Mouse (Mus musculus) forebrain, embryonic 15.5 days (tissue): ENCODE measurements around the gene Foxred2. TPM values are rescaled to one million over a fixed set of nuclear protein-coding genes. Genes with fewer than 3 reads are reported as not detected.

ENCODE experiments used
- ATAC-seq: fragments of 200-750 bp; cut with Nextera tagmentation; replicated peaks from 2 replicates; pipeline ENCODE4 v1.8.0; 2017; ENCODE audit warnings: mild to moderate bottlenecking, moderate TSS enrichment, moderate library complexity
- H3K27ac ChIP-seq: fragments of 300-500 bp; sonication (generic); replicated peaks from 2 replicates; pipeline ENCODE4 v1.5.1; 2015; ENCODE audit warnings: mild to moderate bottlenecking, inconsistent platforms
- H3K27me3 ChIP-seq: fragments of 300-500 bp; sonication (generic); 2 replicates; pipeline ENCODE4 v1.6.1; 2015; ENCODE audit warnings: inconsistent platforms
- H3K36me3 ChIP-seq: fragments of 300-500 bp; sonication (generic); 2 replicates; pipeline ENCODE4 v1.6.1; 2015; ENCODE audit warnings: mild to moderate bottlenecking, inconsistent platforms
- H3K4me1 ChIP-seq: fragments of 300-500 bp; sonication (generic); 2 replicates; pipeline ENCODE4 v1.6.1; 2015; ENCODE audit warnings: inconsistent platforms
- H3K4me2 ChIP-seq: fragments of 300-500 bp; sonication (generic); replicated peaks from 2 replicates; pipeline ENCODE4 v1.6.1; 2015; ENCODE audit warnings: mild to moderate bottlenecking, inconsistent platforms
- H3K4me3 ChIP-seq: fragments of 300-500 bp; sonication (generic); 2 replicates; pipeline ENCODE4 v1.5.1; 2015; ENCODE audit warnings: mild to moderate bottlenecking, inconsistent platforms
- H3K9ac ChIP-seq: fragments of 300-500 bp; sonication (generic); replicated peaks from 2 replicates; pipeline ENCODE4 v1.6.1; 2015; ENCODE audit warnings: mild to moderate bottlenecking, inconsistent platforms
- H3K9me3 ChIP-seq: fragments of 300-500 bp; sonication (generic); 2 replicates; pipeline ENCODE4 v1.6.1; 2016; ENCODE audit warnings: inconsistent platforms
- WGBS: fragments of 180-500 bp; shearing (Covaris S2); methylation state at CpG from one replicate; pipeline ENCODE4 v1.1.7; 2015; ENCODE audit warnings: mixed read lengths; 5-methylcytosine and 5-hydroxymethylcytosine counted together
- polyA plus RNA-seq: library from polyadenylated mRNA; unstranded; fragments of >200 nt; fragmentation: Nextera tagmentation; extraction: Ambion mirVana; gene quantifications from 2 replicates; pipeline ENCODE4 v1.2.1, GENCODE M21; 2015

Gene Foxred2
- polyA plus RNA-seq: 13.8 and 14.5 TPM in 2 replicates

DNA sequence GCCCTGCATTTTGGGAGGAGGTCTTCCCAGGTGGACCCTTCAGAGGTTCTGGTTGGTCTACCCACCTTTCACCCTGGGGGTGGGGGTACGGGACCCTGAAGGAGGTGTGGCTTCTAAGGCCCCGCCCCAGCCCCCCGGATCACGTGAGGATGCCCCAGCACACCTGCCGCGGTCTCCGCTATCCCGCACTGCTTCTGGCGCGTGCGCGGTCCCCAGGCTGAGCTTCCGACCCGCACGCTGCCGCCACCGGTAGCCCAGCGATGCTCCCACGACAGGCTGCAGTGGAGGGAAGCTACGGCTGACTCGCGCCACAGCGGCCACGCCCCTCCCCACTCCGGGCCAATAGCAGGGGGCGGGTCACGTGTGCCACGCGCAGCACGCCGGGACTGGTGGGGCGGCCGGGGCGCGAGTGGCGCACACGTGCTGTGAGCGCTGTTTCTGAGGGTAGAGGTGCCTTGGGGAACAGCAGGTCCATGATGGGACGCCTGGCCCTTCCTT, at the start of gene Foxred2:
Gene Foxred2, minus strand, starts transcription at position 319 of the 498 bp plus-strand sequence.
- peaks cover 45% of the 10 kb centered on the region for H3K36me3 ChIP-seq
- H3K9ac ChIP-seq: peak within 1 kb of the TSS; percentile 60
- H3K4me3 ChIP-seq: peak within 1 kb of the TSS; percentile 63
- ATAC-seq: peak; percentile 94
- H3K27me3 ChIP-seq: no peaks in the 10 kb centered on the region
- no peaks in the 10 kb centered on the region for H3K9me3 ChIP-seq
- under 1% methylated on average over 39 of the region's 39 CpGs for WGBS
- H3K4me2 ChIP-seq: peak within 1 kb of the TSS; percentile 92
- peak within 1 kb of the TSS; percentile 76 for H3K27ac ChIP-seq
- peaks cover 39% of the 10 kb centered on the region for H3K4me1 ChIP-seq

- no peaks in the 10 kb centered on the region for H3K36me3 ChIP-seq
- no peaks in the 10 kb centered on the region for H3K9me3 ChIP-seq
- H3K27me3 ChIP-seq: no peaks in the 10 kb centered on the region
- no peak overlapping the region for H3K4me3 ChIP-seq
- no peak overlapping the region for H3K9ac ChIP-seq
- ATAC-seq: no peak
- WGBS: 55% methylated on average over 9 of the region's 9 CpGs
- no peak overlapping the region for H3K27ac ChIP-seq
- no peaks in the 10 kb centered on the region for H3K4me1 ChIP-seq
- no peak overlapping the region for H3K4me2 ChIP-seq
Observed at GRCm38 (mm10) chr15:78003929-78004328, 47.4 kb upstream of the Foxred2 start.

- WGBS: 11% methylated on average over 5 of the region's 5 CpGs
- H3K4me3 ChIP-seq: no peak overlapping the region
- H3K27ac ChIP-seq: no peak overlapping the region
- no peaks in the 10 kb centered on the region for H3K27me3 ChIP-seq
- no peaks in the 10 kb centered on the region for H3K4me1 ChIP-seq
- ATAC-seq: no peak
- no peaks in the 10 kb centered on the region for H3K9me3 ChIP-seq
- no peak overlapping the region for H3K9ac ChIP-seq
- no peaks in the 10 kb centered on the region for H3K36me3 ChIP-seq
- no peak overlapping the region for H3K4me2 ChIP-seq
Observed at GRCm38 (mm10) chr15:78001400-78001799, 44.9 kb upstream of the Foxred2 start.

DNA sequence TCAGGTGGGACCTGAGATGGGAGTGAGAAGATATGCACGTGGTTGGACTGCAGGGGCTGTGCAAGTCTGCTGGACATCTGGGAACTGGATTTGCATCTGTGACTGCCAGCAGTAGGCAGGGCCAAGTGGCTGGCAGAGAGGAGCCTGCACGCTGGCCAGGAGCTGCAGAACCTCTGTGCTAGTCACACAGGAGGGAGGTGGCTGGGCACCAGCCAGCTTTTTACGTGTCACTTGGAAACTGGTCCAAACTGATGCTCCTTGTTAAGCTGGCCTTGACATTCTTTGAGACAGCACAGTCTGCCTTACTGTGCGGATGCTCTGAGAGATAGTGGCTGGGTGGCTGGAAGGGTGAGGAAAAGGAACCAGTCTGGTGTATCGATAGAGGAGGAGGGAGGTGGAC, 32.0 kb upstream of the Foxred2 start:
- 66% methylated on average over 5 of the region's 5 CpGs for WGBS
- Histone ChIP-seq H3K4me1 (no peaks in the 10 kb centered on the region), H3K4me2 (no peak overlapping the region), H3K9me3 (no peaks in the 10 kb centered on the region), H3K4me3 (no peak overlapping the region), H3K9ac (no peak overlapping the region), H3K27ac (no peak overlapping the region), H3K27me3 (no peaks in the 10 kb centered on the region), H3K36me3 (no peaks in the 10 kb centered on the region)
- no peak for ATAC-seq

DNA sequence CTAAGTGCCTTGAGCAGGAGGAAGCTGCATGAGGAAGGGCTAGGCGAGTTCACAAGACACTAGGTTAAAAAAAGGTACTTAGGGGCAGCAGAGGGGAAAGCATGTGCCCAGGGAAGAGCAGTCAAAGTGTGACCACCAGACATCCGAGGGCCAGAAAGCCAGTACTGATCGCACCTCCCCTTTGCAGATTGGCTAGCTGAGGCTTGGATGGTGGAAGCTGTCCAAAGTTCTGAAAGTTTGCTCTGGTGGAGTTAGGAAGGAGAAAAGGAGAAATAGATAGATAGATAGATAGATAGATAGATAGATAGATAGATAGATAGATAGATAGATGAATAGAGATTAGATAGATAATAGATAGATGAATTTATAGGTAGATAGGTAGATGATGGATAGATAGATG, 26.9 kb upstream of the Foxred2 start:
- 38% methylated on average over 3 of the region's 3 CpGs for WGBS

DNA sequence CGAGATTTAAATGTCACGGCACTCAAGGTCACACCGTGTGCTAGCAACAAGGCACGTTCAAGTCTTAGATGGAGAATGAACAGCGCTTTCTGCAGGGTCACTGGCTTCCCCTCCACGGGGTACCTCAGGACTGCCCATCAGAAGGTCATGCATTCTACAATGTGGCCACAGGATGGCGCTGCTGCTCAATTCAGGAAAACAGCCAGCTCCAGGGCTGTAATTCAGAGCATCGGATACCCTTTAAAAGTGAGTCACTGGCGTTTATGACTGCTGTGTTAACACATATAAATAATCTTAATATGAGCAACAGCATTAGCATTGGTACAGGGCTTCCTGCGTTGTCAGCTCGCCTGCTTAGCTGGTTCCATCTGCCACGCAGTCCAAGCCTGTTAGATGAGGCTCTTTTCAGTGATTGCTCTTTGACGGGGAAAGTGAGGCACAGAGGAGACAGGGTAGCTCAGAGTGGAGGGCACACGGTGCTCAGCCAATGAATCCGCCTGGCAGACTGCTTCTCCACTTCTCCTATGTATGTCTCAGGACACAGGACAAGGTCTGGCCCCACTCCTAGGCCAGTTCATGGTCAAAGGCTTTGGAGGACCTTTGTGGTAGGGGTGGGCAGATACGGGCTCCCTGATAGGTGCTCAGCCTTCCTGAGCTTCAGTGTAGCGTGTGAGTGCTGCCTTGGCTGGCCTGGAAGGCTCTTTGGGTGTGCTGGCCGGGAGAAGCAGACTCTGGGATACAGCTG, 25.8 kb upstream of the Foxred2 start:
- Histone ChIP-seq H3K27ac (no peak overlapping the region), H3K9ac (no peak overlapping the region), H3K36me3 (no peaks in the 10 kb centered on the region), H3K9me3 (no peaks in the 10 kb centered on the region), H3K4me1 (peaks cover 8% of the 10 kb centered on the region; the same call in 1 of the 2 replicates), H3K4me2 (no peak overlapping the region), H3K4me3 (no peak overlapping the region), H3K27me3 (0 out of 2 replicates have a peak, but pooled peaks cover 2% of the 10 kb centered on the region)
- 0 out of 2 replicates have a peak, but pooled peaks have one; percentile 13 for ATAC-seq
- WGBS: 23% methylated on average over 18 of the region's 18 CpGs

More for the DNA sequence above, 26.9 kb upstream of the Foxred2 start:
- H3K4me3 ChIP-seq: no peak overlapping the region
- H3K9me3 ChIP-seq: no peaks in the 10 kb centered on the region
- no peak overlapping the region for H3K4me2 ChIP-seq
- H3K27me3 ChIP-seq: 0 out of 2 replicates have a peak, but pooled peaks cover 2% of the 10 kb centered on the region
- H3K36me3 ChIP-seq: no peaks in the 10 kb centered on the region
- ATAC-seq: no peak
- H3K4me1 ChIP-seq: peaks cover 8% of the 10 kb centered on the region; the same call in 1 of the 2 replicates
- no peak overlapping the region for H3K9ac ChIP-seq
- no peak overlapping the region for H3K27ac ChIP-seq

DNA sequence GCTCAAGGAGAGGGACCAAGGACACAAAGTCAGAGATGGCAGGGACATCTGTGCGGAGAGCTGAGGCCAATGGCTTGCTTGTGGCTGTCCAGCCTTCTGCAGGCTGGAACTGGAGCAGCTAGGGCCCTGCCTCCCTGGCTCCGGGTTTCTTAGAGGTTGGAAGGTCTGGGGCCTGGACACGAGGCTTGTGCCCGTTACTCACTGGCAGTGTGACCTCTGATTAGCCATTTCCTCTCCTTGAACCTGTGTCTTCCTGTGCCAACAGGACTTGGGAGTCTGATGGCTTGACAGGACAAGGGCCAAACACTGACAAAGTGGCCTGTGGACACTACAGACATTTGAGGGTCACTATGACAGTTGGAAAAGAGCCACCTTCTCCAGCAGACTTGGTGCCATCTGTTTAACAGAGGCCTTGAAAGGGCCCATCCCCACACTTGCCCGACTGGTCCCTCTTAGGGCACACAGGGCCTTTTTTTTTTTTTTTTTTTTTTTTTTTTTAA, 24.7 kb upstream of the Foxred2 start:
- Histone ChIP-seq H3K27ac (no peak overlapping the region), H3K9ac (no peak overlapping the region), H3K4me2 (no peak overlapping the region), H3K4me3 (no peak overlapping the region), H3K36me3 (no peaks in the 10 kb centered on the region), H3K4me1 (peaks cover 8% of the 10 kb centered on the region; the same call in 1 of the 2 replicates), H3K27me3 (0 out of 2 replicates have a peak, but pooled peaks cover 2% of the 10 kb centered on the region), H3K9me3 (no peaks in the 10 kb centered on the region)
- 74% methylated on average over 5 of the region's 5 CpGs for WGBS
- ATAC-seq: no peak

- Histone ChIP-seq H3K9me3 (no peaks in the 10 kb centered on the region), H3K27ac (no peak overlapping the region), H3K36me3 (no peaks in the 10 kb centered on the region), H3K4me2 (no peak overlapping the region), H3K9ac (no peak overlapping the region), H3K4me1 (peaks cover 8% of the 10 kb centered on the region; the same call in 1 of the 2 replicates), H3K4me3 (no peak overlapping the region), H3K27me3 (0 out of 2 replicates have a peak, but pooled peaks cover 2% of the 10 kb centered on the region)
- 83% methylated on average over 10 of the region's 10 CpGs for WGBS
- ATAC-seq: no peak
Observed at GRCm38 (mm10) chr15:77979427-77979865, 22.9 kb upstream of the Foxred2 start.

GRCm38 (mm10) chr15:77977663-77978062, 21.1 kb upstream of the Foxred2 start:
- 66% methylated on average over 3 of the region's 3 CpGs for WGBS
- no peak overlapping the region for H3K4me2 ChIP-seq
- H3K4me1 ChIP-seq: peaks cover 8% of the 10 kb centered on the region; the same call in 1 of the 2 replicates
- H3K27ac ChIP-seq: no peak overlapping the region
- no peak overlapping the region for H3K9ac ChIP-seq
- H3K27me3 ChIP-seq: 0 out of 2 replicates have a peak, but pooled peaks cover 1% of the 10 kb centered on the region
- H3K9me3 ChIP-seq: no peaks in the 10 kb centered on the region
- no peak for ATAC-seq
- H3K4me3 ChIP-seq: no peak overlapping the region
- H3K36me3 ChIP-seq: no peaks in the 10 kb centered on the region

- peaks cover 16% of the 10 kb centered on the region for H3K4me1 ChIP-seq
- H3K27me3 ChIP-seq: no peaks in the 10 kb centered on the region
- ATAC-seq: no peak
- H3K4me3 ChIP-seq: no peak overlapping the region
- H3K9me3 ChIP-seq: no peaks in the 10 kb centered on the region
- no peak overlapping the region for H3K27ac ChIP-seq
- H3K36me3 ChIP-seq: no peaks in the 10 kb centered on the region
- H3K9ac ChIP-seq: no peak overlapping the region
- WGBS: 79% methylated on average over 6 of the region's 6 CpGs
- H3K4me2 ChIP-seq: no peak overlapping the region
Observed at GRCm38 (mm10) chr15:77974165-77974841, 17.8 kb upstream of the Foxred2 start.

DNA sequence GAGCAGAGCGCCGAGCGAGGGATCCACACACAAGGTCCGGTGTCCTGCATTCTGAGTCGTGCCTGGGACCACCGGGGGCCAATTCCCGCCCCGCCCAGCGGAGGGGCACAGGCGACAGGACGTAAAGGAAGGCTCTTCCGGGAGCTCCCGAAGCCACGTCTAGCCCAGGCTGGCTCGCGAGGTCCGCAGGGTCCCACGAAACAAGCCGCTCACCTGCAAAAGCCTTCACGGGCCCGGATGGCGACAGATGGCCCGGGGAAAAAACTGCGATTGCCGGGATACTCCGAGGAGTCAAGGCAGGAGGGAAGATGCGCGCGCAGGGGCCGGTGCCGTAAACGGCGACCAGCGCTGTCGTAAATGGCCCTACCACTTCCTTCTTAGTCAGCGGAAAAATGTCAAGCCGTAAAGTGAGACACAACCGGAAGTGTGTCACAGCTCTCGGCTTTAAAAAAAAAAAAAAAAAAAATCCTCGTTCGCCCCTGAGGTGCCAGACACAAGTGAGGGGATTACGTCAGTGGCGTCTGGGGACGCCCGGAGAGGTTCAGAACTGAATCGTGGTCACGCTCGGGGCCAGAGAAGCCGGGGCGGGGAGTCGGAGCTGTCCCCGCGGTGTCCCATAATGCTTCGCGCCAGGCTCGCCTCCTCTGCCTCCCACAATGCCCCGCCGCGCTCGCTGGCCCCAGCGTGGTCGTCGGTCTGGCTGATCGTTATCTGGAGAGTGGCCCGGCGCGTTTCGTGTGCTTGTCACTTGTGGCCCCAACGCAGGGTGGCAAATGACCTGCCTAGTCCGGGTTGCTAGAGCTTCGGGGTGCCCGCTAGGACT, 14.2 kb upstream of the Foxred2 start, which contains the start of gene Eif3d:
Gene Eif3d, minus strand, starts transcription at position 344 of the 823 bp plus-strand sequence.
- H3K9ac ChIP-seq: peak within 1 kb of the TSS; percentile 87
- peak within 1 kb of the TSS; percentile 85 for H3K4me2 ChIP-seq
- peaks cover 32% of the 10 kb centered on the region for H3K36me3 ChIP-seq
- no peaks in the 10 kb centered on the region for H3K27me3 ChIP-seq
- H3K27ac ChIP-seq: peak within 1 kb of the TSS; percentile 99
- H3K4me1 ChIP-seq: peaks cover 25% of the 10 kb centered on the region
- peak within 1 kb of the TSS; percentile 61 for H3K4me3 ChIP-seq
- peak; percentile 85 for ATAC-seq
- under 1% methylated on average over 71 of the region's 72 CpGs for WGBS
- H3K9me3 ChIP-seq: no peaks in the 10 kb centered on the region
